Mouse (Mus musculus) brain, embryonic 18.5 days (tissue): ENCODE results near the gene Zfp418.
"Not testable (repeated sequence)": the region's sequence is repeated elsewhere in the genome, so short reads cannot be mapped to it uniquely, and the experiment has no call there.

Experiments used
- DNase-seq: peaks from one replicate; pipeline ENCODE4 v3.0.0-alpha.2; 2012; ENCODE audit warnings: low read depth, low spot score

Zfp418 gene

DNA sequence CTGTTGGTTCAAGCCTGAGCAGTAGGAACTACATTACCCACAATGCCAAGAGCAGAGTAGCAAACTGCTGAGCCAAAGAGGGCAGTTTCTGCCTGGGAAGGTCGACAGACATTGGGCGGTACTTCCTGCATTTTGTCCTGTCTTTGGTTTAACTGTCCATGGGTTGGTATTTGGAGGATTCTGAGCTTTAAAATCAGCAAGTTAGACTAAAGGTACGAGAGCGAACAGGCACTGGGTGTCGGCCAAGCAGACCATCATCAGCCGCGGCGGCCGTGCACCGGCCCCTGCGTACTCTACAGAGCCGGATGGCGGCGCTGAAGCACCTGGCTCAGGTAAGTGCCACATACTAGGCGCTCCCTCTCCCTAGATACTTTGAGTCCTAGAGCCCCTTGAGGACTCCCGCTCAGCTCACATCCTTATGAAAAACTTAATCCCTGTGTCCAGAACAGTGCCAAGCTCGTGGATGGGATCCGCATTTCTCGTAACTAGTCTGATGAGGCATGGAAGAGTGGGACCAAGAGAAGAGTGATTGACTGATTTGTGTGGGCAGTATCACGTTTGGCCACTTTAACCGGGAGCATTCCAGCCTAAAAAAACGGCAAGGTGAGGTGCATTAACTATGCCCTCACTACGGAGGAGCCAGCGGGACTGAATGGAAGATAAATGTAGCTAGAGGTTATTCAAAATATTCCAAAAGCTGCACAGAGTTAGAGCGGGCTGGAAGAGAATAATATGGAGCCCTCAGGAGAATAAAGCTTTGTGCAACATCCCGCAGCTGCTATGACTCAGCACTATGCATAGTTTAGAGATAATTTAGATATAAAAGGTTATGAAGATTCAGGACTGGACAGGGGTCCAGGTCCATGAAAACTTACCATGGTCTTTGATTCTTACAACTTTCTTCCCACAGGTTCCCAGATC, at the start of gene Zfp418:
TSS of gene Zfp418 (plus strand) at position 104 of the 921 bp plus-strand sequence.
- DNase-seq, result peak; percentile 74

DNA sequence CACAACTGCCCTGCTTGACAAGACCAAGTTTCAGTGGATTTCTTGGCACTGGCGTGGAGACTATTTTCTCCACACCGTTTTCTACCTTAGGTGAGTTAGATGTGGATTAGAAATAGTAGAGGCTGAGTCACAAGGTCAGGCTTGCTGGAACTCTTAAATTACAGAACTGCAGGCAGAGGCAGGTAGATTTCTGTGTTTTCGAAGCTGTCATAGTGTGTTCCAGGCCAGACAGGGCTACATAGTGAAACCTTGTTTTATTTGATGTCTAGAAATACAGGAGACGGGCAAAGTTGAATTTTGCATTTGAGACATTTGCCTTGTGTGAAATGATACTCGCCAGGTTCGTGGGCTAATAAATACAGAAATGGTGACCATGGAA, 49.5 kb upstream of the Zfp418 start:
- no peak for DNase-seq

- not testable (repeated sequence) for DNase-seq
Observed at GRCm38 (mm10) chr7:7130491-7131124, 40.5 kb upstream of the Zfp418 start.

DNA sequence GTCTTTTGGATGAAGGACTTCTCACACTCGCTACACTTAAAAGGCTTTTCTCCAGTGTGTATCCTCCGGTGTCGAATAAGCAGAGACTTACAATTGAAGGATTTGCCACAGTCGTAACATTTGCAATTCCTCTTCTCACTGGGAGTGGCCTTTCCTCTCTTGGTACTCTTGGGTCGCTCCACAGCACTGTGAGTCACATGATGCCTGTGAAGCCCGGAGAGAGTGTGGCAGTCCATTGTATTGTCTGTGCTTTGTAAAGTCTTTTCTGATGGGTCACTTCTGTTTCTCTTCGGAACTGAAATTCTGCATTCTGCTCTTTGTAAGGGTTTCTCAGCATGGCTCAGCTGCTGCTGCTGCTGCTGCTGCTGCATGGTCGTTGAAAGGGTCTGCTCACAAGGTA, 38.4 kb upstream of the Zfp418 start:
- no peak for DNase-seq

- DNase-seq, result peak; percentile 52
Observed at GRCm38 (mm10) chr7:7136379-7136866, 34.7 kb upstream of the Zfp418 start, which contains the start of gene Zfp773. Gene Zfp773, minus strand, starts transcription at chr7:7136755.

GRCm38 (mm10) chr7:7144215-7144614, 26.9 kb upstream of the Zfp418 start:
- DNase-seq, result no peak

DNA sequence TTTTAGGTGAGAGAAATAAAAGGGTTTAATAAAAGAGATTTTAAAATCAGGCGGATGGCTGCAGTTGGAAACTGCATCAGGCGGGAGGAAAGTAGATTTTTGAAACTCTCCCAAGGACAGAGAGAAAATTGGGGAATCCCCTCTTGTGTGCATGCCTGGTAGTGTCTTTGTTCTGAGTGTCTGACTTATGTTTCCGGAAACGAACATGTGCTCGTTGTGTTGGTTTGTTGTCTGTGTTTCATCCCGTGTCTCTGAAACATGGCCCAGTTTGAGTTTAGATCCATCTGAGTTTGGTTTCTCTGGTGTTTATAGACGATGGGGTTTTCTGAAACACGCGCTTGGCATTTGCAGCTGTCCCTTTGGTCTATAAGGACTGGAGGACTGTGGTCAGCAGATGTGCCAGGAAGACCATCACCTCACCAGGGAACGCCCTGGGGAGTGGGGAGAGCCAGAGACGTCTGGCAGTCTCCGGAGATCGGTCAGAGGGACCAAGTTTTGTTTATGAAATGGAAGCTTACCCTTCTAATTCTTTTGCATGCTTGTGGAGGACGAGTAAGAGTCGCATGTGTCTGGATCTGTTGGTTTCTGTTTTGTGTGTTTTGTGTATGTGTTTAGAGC, 25.0 kb upstream of the Zfp418 start:
- DNase-seq, result no peak

- DNase-seq, result no peak
Observed at GRCm38 (mm10) chr7:7185897-7186296, 14.8 kb downstream of the Zfp418 start.

DNA sequence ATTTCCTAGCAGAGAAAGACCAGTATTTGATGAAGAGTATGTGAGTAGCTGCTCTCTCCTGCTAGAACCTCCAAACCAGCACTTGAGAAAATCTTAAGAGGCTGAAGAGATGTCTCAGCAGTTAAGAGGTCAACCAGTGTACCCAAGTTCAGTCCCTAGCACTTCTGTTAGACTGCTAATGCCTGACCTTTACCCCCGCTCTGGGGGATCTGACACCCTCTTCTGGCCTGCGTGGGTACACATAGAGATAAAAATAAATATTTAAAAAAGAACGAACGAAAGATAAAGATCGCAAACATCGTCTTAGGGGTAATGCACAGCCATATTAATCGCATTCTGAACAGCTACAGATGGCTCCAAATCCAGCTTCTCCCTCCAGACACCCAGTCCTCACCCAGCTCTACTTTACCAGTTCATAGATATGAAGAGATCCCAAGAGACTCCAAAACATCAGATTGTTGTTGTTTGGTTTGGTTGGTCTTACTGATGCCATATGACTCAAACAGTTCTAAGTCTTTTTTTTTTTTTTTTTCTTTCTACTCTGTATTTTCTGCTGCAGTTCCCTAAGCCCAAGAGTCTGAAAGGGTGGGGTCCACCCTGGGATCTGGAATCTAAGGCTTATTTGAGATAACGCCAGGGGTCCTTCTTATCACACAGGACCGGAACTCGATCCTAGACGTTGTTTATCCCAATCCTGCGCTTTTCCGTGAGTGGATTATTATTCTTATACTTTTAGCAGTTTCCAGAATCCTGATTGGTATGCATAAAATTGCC, 16.5 kb downstream of the Zfp418 start:
- no peak for DNase-seq

GRCm38 (mm10) chr7:7188191-7188942, 17.2 kb downstream of the Zfp418 start:
- peak; percentile 52 for DNase-seq

GRCm38 (mm10) chr7:7209313-7210151, 38.4 kb downstream of the Zfp418 start, which contains the start of gene Zfp772:
Gene Zfp772, minus strand, starts transcription at chr7:7209998.
- peak; percentile 30 for DNase-seq
